Mouse (Mus musculus) retina, embryonic 14.5 days (tissue): ENCODE results near the gene Hsd11b2.
"Not testable (repeated sequence)": the region's sequence is repeated elsewhere in the genome, so short reads cannot be mapped to it uniquely, and the experiment has no call there.

Source experiments
- DNase-seq: peaks from one replicate; pipeline ENCODE4 v3.0.0-alpha.2; 2015; ENCODE audit warnings: low spot score

Hsd11b2 gene

GRCm38 (mm10) chr8:105562863-105563262 lies 44.3 kb downstream of the Hsd11b2 start:
- no peak for DNase-seq

GRCm38 (mm10) chr8:105563871-105564270 lies 45.3 kb downstream of the Hsd11b2 start:
- DNase-seq: no peak

- not testable (repeated sequence) for DNase-seq
These were observed 46.1 kb downstream of the Hsd11b2 start for GRCm38 (mm10) chr8:105564573-105565229.

- DNase-seq: no peak
These were observed 46.9 kb downstream of the Hsd11b2 start for GRCm38 (mm10) chr8:105565401-105565881.

DNA sequence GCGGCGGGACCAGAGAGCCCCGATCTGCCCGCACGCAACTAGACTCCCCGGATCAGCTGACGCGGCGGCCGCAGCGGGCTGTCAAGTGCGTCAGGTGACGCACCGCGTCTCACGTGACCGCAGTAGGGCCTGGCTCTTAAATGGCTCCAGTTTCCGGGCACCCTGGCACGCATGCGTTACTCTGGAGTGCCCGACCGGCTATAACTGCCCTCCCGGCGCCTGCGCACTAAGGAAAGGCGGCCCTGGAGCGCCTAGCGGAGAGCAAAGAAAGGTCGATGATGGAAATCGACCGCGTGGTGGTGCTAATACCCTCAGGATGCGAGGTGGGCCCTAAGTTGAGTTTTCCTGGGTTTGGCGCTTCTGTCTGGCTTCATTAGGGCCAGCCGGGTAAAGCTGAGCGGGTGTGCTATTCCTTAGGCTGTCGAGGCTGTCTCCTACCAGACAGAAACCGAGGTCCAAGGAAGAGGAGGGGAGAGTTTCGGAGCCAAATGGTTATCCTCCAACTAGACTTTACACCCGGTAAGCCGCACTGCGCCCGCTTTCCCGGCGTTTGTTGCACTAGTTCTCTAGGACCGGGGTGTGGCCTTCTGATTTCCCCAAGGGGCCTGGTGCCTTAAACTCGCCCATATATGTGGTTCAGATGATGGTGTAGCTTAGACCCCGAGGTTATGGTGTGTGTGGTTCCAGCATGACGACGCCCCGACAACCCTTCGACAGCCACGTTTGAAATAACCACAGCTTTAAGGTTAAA lies 47.6 kb downstream of the Hsd11b2 start, which contains the start of gene Atp6v0d1:
Gene Atp6v0d1 (minus strand): TSS at position 96 of the 751 bp plus-strand sequence.
- peak; percentile 100 for DNase-seq

DNA sequence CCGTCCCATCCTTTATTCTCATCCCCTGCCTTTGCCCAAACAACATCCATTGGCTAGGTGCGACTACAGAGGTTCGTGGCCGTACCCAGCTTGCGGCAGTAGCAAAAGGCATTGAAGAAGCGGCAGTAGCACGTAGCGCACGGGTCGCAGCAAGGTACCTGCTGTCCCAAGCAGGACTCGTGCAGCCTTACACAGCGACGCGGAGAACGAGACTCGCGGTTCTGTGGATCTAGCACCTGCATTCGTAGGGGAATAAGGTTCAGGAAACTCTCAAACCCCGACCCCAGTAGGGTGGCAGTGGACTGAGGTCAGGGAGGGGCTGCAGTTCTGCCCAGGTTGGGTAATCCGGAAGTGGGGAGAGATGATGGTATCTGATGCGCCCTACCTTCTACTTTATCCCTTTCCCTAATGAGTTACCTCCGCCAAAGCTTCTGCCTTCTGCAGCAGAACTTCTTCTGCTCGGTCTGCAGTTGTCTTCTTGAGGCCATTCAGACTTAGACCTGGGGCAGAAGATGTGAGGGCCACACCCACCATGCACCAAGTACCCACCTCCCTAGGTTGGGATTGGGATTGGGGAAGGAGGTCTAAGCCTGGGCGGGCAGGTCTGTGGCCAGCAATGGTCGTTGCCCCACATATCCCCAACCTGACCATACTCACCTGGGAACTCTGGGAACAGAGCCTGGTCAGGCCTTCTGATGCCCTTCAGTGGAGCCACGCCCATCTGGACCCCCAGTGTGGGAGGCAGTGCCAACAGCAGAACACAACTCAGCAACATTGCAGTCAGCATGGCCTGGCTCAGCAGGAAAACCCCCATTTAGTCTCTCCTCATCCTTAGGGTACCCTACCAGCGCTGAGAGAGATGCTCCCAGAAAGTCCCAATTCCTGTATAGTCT lies 48.4 kb downstream of the Hsd11b2 start:
- DNase-seq: no peak

DNA sequence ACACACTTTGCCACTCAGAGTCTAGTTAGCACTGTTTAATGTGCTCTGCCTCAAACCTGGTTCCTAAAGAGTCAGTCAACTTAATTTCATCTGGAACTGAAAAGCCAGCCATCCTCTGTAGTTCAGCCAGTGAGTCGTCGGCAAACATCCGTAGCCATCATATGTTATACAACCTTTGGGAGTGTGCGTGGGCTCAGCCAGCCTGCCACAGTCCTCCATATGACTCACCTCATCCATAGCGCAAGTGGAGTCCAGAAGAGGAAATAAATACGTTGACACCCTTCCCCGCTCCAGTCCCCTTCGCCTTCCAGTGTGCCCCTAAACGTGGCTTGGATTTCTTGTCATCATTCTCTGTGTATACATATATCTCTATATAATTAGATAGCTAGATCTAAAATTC lies 53.3 kb downstream of the Hsd11b2 start:
- DNase-seq: no peak

- DNase-seq: no peak
These were observed 54.9 kb downstream of the Hsd11b2 start for GRCm38 (mm10) chr8:105573427-105573826.
